Mouse (Mus musculus) retina, adult 2 months (tissue): Measurements from ENCODE around the gene Cpa4.

ENCODE experiments used
- DNase-seq: peaks from one replicate; pipeline ENCODE4 v3.0.0-alpha.2; 2012; ENCODE audit warnings: low read depth, low spot score

The Cpa4 gene

DNA sequence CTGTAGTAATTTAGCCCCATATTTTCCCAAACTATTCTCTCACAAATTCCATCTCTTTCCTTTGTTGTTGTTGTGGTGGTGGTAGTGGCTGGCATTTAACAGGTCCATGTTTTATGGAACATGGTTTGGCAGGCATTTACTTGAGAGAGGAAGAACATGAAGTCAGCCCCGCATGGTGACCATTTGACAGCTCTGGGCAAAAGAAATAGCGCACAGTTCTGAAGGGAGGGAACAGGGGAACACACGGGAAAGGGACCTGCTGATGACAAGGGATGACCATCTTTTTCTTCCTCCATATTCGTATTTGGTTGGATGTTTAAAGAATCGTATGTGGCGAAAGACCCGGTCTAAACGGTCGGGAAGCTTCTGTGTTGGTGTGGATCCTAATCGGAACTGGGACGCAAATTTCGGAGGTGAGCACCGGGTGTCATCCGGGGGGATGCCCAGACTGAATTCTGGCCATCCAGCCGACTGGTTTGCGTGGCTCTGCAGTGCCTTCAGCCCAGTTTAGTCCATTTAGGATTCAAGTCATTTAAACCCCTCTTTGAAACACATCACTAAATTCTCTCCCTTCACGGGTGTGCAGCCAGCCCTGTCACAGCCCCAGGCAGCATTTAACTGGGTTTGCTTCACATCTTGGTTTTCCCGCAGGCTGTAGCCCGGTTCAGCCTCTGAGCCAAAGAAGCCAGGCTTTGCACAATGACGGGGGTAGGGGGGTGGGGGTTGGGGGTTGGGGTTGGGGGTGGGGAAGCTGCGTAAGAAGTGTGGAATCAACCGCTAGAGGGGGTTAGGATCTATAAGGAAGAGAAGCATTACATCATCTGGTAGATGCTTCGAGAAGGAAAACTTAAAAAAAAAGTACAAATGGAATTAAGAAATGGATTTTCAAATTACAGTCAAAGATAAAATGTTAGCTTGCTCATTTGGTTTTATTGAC lies 16.3 kb upstream of the Cpa4 start:
- no peak for DNase-seq

DNA sequence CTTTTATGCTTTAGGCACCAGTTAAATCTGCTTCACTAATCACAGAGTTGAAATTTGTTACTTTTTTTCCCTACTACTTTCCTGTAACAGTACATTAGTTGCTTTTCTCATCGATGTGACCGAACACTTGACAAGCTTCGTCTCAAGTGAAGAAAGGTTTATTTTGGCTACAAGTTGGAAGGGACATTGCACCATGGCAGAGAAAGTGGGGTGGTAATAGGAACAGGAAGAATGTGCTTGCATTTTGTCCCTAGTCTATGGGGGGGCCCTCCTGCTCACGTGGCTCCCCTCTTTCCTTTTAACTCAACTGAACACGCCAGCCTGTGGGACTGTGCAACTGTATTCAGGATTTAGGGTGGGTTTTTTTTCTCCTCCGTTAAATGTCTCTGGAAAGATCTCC lies 15.5 kb upstream of the Cpa4 start:
- DNase-seq, result no peak

DNA sequence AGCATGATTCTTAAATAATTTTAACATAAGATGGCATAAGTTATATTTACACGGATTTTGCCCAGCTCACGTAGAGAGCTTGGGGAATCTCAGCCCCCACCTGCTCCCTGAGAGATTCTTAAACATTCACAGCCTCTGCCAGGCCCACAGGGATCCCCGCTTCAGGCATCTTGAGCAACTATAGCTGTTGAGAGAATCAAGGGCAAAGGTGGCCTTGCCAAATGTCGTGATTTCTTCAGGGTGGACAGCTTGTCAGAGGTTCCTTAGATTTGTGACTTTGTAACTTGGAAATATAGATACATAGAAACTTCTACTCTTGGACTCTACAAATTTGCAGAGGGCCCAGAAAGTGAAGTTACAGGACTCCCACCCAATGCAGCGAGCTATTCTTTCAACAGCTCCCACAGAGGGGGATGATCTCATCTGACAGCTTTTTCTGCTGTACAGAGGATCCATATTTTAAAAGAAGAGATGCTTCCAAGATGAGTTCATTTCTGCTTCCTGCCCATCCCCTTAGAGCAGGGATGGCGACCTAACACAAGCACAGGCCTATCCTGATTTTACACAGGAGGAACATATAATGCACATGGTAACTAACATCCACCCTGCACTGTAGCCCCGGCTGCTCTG lies 14.7 kb upstream of the Cpa4 start:
- no peak for DNase-seq

DNA sequence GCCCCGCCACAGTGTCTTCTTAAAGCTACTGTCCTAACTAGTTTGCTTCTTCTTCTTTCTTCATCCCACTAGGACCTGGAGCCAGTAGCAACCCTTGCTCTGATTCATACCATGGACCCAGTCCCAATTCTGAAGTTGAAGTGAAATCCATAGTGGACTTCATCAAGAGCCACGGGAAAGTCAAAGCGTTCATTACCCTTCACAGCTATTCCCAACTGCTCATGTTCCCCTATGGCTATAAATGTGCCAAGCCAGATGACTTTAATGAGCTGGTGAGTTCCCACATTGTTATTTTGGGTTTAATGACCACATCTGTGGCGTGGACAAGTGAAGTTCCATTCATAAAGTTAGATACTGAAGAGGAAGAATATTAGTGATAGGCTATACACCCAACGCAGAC lies 14.1 kb upstream of the Cpa4 start:
- DNase-seq, result no peak

DNA sequence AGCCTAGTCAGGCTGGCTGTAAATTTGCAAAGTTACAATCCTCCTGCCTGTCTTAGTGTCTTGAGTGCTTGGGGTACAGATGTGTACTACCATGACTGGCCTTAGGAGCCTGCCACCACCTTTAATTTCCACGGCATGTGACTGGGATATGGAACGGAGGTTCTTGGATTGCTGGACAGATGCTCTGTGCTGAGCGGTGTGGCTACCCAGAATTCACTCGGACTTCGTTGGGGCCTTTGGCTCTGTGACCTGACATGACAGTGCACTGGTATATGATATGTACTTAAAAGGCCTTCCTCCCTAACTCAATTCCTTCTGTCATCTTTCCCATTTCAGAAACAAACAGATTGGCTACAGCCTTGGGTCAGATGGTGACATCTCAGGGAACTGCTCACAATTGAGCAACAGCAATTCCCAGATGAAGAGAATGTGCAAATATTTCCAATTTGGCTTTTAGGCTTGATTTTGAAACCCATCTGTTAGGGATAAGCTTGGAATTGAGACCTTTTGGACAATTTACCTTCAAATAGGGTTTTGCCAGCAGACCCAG lies 13.5 kb upstream of the Cpa4 start:
- no peak for DNase-seq

DNA sequence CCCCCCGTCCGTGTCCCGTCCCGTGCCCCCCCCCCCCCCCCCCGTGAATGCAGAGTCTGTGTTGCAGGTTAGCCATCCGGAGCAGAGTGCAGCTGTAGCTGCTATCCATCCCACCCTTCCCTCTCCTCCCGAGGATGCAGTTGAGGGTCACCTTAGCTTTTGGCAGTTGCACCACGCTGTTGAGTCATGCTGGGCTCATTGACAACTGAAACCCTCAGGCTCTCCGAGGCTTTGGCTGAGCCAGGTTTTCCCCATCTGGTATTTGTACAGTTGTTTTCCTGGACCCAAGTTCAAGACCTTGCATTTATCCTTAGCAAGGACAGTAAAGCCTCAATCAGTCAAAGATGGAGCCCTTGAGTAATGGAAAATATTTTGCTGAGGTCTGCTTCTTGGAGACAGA lies 12.1 kb upstream of the Cpa4 start:
- DNase-seq, result no peak

DNA sequence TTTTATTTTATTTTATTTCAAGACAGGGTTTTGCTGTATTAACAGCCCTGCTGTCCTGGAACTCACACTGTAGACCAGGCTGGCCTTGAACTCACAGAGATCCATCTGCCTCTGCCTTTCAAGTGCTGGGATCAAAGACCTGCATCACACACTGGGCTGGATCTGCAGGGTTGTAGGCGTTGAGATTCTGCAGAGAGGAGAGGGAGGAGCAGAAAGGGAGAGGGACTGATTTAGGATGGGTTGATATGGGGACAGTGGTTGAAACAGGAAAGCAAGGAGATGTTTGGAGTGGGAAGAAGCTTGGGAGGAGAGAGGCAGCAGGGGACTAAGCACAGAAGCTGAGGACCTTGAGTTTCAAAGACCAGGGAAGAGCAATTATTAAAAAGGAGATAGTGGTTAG lies 8.4 kb upstream of the Cpa4 start:
- no peak for DNase-seq

DNA sequence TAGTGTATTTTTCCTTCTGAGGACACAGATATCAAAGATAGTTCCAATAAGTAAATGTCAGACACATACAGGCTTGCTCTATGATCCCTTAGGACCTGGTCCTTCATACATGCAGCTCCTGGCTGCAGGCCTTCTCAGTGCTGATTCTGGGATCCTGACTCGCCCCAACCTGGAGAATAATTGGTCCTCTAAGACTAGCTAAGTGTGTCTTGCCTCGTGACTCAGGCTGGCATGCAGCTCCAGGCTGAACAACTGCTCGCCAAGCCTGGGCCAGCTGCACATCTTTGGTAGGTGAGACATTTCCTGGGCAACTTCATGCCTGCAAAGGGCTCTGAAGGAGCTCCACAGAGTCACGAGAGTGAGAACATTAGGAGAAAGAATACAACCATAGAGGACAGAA lies 6.0 kb upstream of the Cpa4 start:
- DNase-seq, result no peak

DNA sequence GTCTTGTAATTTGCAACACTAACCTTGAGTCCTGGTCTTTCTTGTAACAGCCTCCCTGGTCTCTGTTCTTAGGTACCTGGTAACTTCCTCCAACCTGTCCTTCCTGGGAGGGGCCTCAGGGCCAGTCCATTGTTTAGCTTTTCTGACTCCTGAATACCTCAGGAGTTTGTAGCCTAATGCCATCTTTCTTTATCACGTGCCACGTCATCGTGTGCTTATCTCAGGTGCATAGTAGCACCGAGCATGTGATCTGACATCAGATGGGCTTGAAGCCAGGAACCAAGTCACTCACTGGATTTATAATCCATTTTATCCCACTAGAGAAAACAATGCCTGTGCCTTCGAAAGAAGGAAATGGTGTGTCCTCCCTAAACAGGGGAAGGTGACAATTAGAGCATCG lies 4.6 kb upstream of the Cpa4 start:
- DNase-seq, result no peak

DNA sequence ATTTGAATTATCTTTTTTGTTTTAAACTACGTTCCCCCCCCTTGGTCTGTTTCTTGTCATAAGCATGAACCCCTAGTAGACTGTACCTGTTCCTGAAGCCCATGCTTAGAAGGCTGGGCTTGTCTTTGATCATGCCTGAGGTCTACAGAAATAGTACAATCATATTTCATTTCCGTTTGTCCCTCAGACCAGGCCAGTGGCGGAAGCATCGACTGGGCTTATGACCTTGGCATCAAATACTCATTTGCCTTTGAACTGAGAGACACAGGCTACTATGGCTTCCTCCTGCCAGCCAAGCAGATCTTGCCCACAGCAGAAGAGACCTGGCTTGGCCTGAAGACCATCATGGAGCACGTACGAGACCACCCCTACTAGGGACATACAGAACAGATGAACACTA lies 4.1 kb upstream of the Cpa4 start:
- DNase-seq, result no peak

DNA sequence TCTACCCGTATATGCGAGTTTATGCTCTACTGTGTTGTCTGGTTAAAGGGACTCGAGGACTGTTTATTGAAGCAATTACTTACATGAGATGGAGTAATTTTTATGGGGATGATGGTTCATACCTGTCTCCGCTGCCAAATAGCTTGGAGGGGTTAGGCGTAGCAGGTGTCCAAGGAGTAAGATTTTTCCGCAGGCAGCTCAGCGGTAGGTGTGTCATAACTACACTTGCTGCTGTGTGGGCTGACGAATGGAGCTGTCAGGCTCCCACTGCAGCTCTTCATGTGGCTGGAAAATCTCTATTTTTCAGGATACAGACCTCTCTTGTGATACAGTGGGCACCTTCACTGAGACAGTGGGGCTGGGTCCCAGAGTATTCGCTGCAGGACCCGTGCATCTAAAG lies 1.2 kb downstream of the Cpa4 start:
- no peak for DNase-seq

DNA sequence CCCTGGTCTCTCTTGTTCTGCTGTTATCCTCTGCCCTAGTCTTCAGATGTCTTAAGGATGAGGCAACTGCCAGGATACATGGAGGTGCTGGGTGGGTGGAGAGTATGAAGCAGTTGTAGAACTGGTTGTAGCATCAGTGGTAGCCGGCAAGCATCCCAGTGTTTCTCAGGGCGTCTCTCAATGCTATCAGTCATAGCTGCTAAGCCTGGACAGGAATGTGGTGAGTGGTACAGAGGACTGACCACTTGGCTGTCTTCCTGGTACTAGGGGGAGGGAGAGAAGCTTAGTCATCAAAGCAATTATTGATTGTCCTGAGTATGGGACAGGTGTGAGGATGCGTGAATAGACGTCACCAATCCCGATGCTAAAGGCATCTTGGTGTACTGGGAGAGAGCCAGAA lies 1.8 kb downstream of the Cpa4 start:
- DNase-seq, result no peak

DNA sequence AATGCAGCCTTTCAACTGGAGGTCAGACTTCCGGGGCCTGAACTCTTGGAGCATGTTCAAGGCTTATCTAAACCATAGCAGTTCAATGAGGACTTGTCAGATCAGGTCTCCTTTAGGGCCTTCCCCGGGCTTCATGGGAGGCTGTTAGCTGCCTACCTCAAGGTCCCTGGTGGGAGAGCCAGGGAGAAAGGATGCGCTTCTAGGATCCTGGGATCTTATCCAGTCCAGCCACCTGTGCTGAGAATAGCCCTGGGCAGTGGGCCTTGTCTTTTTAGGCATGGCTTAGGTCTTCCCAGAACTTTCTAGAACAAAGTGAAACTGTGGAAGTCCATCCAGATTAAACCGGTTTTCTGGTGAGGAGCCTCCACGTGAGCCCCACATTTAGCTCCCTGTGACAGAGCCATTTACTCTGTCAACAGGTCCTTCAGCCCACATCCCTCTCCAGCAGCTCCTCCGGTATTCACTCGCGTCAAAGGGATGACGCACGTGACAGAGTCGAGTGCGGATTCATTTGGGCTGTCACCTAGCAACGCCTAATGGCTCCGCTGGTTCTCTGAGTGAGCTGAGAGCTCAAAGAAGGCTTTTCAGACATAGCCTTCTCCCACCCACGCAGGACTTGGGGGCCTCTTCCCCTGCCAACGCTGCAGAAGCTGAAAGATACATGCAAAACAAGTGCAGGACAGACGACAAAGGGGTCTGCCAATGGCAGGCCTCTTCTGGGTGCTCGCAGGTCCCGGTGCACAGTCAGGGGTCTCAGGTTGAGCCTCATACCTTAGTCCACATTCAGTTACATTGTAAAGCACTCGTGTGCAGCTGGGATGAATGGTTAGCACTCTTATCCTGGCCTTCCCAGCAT lies 4.5 kb downstream of the Cpa4 start:
- DNase-seq, result no peak

DNA sequence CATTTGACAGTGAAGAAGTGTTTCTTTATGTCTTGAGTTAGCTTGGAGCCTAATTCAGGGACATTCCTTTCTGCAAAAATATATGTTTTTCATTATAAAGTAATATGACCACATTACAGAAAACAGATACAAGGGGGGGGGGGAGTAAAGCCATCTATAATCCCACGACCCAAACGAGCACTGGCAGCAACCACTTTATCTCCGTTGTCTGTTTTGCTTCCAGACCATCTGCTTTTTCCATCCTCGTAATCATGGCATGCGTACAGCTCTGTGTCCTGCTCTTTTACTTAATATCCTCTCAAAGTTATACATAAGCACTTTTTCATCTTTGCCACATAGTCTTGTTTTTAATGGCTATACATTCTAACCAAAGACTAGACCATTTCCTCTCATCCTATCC lies 5.2 kb downstream of the Cpa4 start:
- no peak for DNase-seq

DNA sequence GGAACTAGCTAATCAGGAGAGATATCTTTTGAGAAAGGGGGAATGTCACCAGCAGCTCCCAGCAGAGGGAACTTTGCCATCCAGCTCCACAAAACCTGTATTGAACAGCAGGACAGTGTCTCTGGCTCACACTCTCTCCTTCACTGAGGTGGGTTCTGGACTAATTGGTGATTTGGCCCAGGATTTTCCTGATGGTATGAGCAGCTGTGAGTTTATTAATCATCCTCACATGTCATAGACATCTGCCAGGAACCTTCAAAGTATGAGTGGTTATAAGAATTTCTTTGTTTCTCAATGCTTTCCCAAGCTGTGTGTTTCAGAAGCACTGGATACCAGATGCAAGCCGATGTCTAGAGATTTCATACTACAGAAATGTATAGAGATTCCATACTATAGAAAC lies 6.8 kb downstream of the Cpa4 start:
- DNase-seq, result no peak

DNA sequence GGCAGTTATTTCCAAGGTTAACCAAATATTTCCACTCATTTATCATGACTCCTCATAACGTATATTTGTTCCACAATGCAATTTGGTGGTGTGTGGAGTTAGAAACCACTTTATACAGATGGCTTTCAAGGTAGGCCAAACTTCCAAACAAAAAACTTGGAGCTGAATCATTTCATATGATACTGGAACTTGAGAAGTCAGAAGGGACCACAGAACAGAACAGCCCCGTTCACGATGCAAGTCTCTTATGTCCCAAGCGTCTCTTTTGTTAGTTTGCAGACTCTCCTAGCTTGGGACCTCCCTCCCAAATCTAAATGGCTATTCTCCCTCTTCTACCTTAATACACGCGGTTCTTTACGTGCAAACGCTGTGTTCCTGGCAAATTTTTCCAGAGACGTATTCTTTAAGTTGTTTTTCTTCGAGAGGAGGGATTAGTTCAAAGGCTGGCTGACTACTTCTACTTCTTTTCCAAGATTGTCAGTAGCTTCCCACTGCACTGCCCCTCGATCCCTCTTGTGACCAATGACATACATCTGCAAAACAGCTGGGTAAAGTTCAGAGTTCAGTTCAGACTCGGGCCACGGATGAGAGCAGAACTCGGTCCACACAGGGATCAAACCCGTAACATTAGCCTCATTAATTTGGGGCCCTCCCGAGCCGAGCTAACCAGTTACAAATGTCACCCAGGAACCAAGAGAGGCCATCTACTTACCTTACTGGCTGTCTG lies 8.5 kb downstream of the Cpa4 start:
- DNase-seq, result no peak

DNA sequence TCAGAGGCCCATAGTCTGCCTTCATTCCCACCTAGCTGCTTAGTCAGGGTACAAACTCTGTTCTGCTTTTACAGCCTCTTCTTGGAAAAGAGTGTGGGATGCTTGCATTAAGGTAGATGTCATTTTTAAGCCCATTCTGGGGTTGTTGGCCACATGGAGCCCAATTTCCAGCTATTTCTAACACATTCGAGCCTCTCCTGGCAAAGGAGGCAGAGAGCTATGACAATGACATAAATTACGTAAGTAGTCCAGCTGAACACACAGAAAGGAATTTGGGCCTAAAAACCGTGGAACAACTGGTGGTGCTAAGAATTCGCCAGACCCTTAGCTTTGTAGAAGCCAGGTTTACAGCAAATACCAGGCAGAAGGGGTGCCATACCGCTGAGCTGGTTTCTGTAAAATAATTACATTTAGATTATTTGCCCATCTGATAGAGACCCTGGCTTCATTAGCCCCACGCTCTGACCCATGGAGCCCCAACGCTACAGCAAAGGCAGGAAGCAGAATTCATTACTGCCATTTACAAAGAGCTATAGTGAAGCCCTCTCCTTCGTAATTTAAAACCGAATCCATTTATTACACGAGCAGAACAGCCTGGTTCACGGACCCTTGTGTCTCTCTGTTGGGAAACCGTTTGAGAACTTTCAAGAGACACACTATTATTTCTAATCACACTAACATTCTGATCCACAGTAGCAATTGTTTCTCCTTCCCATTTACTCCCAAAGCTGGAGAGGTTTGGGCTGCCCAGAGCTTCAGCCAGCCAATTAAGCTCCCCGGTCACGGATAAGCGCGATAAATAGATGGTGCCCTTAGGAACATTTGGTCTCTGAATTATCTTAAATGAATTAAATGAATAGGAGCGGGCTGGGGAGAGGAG lies 12.0 kb downstream of the Cpa4 start:
- DNase-seq, result no peak

DNA sequence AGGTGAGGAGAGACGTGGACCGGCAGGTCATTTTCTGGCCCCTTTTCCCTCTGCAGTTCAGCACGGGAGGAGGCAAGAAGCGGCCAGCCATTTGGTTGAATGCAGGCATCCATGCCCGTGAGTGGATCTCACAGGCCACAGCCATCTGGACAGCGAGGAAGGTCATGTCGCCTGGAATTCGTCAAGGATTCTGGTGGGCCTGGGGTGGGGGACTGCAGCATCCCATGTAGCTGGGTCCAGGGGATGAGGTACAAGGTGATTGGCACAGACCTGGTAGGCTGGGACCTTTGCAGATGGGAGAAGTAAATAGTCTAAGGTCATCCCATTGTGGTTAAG lies 12.6 kb downstream of the Cpa4 start:
- DNase-seq, result no peak

DNA sequence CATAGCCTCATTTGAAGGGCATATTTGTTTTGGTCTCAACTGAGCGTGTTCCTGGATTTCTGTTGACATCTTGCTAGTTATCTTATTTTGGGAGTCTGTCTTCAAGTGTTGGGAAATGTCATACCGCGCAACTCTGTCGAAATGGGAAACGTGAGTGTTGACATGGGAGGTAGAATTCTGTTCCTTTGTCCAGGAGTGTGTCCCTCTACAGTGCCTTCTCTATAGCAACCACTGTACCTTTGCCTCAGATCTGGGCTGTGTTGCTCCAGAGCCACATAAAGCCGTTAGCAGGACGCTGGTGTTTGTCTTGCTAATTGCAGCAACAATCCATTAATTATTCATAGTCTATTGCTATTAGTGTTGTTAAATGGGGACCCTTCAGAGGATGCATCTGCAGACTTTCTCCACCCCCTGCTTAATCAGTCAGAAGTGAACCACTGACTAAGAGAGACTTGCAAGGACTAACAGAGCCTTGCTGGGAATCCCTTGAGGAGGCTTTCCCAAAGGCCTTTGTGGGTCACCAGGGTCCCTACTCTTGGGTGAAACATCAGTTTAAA lies 18.8 kb downstream of the Cpa4 start:
- no peak for DNase-seq

DNA sequence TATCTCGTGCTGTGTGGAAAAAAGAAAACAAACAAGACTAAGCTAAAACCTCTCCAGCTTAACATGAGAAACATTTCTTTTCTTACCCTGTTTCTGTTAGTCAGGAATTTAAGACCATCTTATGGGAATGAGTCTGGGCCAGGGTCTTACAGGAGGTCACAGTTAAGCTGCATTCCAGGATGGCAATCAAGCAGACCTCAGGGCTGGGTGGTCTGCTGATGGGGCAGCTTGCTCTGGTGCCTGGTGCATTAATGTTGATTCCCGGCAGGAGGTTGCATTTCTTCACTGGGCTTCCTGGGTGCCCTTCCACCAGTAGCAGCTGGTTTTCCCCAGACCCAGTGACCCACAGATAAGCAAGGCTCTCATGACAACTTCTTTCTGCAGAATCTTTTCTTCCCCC lies 21.6 kb downstream of the Cpa4 start:
- no peak for DNase-seq
